Mouse (Mus musculus) gastrocnemius, adult 2 months (tissue): ENCODE data around the gene Galnt6. TPM values are rescaled to one million over a fixed set of nuclear protein-coding genes. Genes with fewer than 3 reads are reported as not detected.

ENCODE experiments used
- DNase-seq: peaks from one replicate; pipeline ENCODE4 v3.0.0; 2022
- H3K27ac ChIP-seq: fragments of 200-600 bp; 2 replicates; pipeline ENCODE4 v1.8.1; 2022; ENCODE audit warnings: mild to moderate bottlenecking
- H3K4me3 ChIP-seq: fragments of 200-600 bp; 2 replicates; pipeline ENCODE4 v1.8.1; 2022; ENCODE audit warnings: mild to moderate bottlenecking, moderate library complexity
- CTCF ChIP-seq: fragments of 200-600 bp; IDR thresholded peaks from 2 replicates; pipeline ENCODE4 v1.8.1; 2022; ENCODE audit warnings: antibody characterized with exemption, mild to moderate bottlenecking, moderate library complexity
- intact Hi-C: fragments of 180-260 bp; cut with DNase I; formaldehyde crosslinking; loops from one replicate; pipeline ENCODE4 v1.15.1; 2025
- microRNA-seq: library from miRNA; unstranded; fragments of <30 nt; microRNA quantifications from one replicate; pipeline ENCODE4 v1.2.0, GENCODE M21; 2021
- total RNA-seq, 2 experiments: library from RNA; stranded (reverse); gene quantifications; 2 replicates each; pipeline ENCODE4 v1.2.3; 2021

Gene Galnt6
- total RNA-seq, 2 experiments from 2014 or later, result 0.10 to 0.14 TPM

GRCm38 (mm10) chr15:100642451-100642850 is 86.7 kb downstream of the Galnt6 start:
- Histone ChIP-seq H3K4me3 (no peak overlapping the region), H3K27ac (no peak overlapping the region)
- intact Hi-C loops, result no loop called here
- no peak for TF ChIP-seq CTCF
- DNase-seq, result peak; percentile 25

Small RNA genes within 50 kb of the gene (microRNA-seq; reads per million reads assigned to microRNA genes)
- gene Mir6961, result not detected

Other genes starting within 250 kb of the Galnt6 start
- 1 to 10 TPM; 2.8 to 3.0 TPM for gene Csrnp2, start 233.9 kb downstream of the Galnt6 start, total RNA-seq
- 10 to 100 TPM; 11.6 to 12.6 TPM for gene Tfcp2, start 177.4 kb downstream of the Galnt6 start, total RNA-seq
- gene Pou6f1, start 129.4 kb downstream of the Galnt6 start, total RNA-seq, result 10 to 100 TPM; 12.9 to 13.1 TPM
- 10 to 100 TPM; 61.3 to 72.4 TPM for gene Dazap2, start 114.0 kb downstream of the Galnt6 start, total RNA-seq
- 1 to 10 TPM; 1.9 to 3.5 TPM for gene Smagp, start 92.4 kb downstream of the Galnt6 start, total RNA-seq
- under 1 TPM in 1 of 2 experiments, not detected in 1; 0.69 TPM for gene Bin2, start 59.8 kb downstream of the Galnt6 start, total RNA-seq
- not detected for gene Cela1, start 41.5 kb downstream of the Galnt6 start, total RNA-seq
- 1 to 10 TPM; 1.5 to 1.9 TPM for gene Slc4a8, start 32.4 kb upstream of the Galnt6 start, total RNA-seq
- under 1 TPM; 0.03 to 0.14 TPM for gene Scn8a, start 140.5 kb upstream of the Galnt6 start, total RNA-seq